Mouse (Mus musculus) limb, embryonic 14.5 days (tissue): Measurements from ENCODE around the gene Zfp511. TPM values are rescaled to one million over a fixed set of nuclear protein-coding genes. Genes with fewer than 3 reads are reported as not detected.
A peak's percentile ranks its signal among the peaks of the same experiment; 100 is the strongest.

Experiments
- ATAC-seq: fragments of 200-750 bp; cut with Nextera tagmentation; 2 replicates; pipeline ENCODE4 v1.8.0; 2017; ENCODE audit warnings: low read depth, moderate number of reproducible peaks, moderate TSS enrichment; ENCODE audit not compliant: low FRiP score
- DNase-seq: peaks from one replicate; pipeline ENCODE4 v3.0.0-alpha.2; 2015; ENCODE audit warnings: low spot score
- H3K27ac ChIP-seq: fragments of 300-500 bp; sonication (generic); replicated peaks from 2 replicates; pipeline ENCODE4 v1.5.1; 2014; ENCODE audit warnings: low read depth, mild to moderate bottlenecking, low read length, moderate library complexity, mixed read lengths
- H3K27me3 ChIP-seq: fragments of 300-500 bp; sonication (generic); 2 replicates; pipeline ENCODE4 v1.6.1; 2014; ENCODE audit warnings: low read length, mixed read lengths; ENCODE audit not compliant: control insufficient read depth, insufficient read depth
- H3K36me3 ChIP-seq: fragments of 300-500 bp; sonication (generic); 2 replicates; pipeline ENCODE4 v1.6.1; 2014; ENCODE audit warnings: mild to moderate bottlenecking, low read length, moderate library complexity, mixed read lengths; ENCODE audit not compliant: control insufficient read depth, insufficient read depth
- H3K4me1 ChIP-seq: fragments of 300-500 bp; sonication (generic); 2 replicates; pipeline ENCODE4 v1.6.1; 2014; ENCODE audit warnings: antibody characterized with exemption, low read length, mixed read lengths; ENCODE audit not compliant: control insufficient read depth, insufficient read depth
- H3K4me2 ChIP-seq: fragments of 300-500 bp; sonication (generic); replicated peaks from 2 replicates; pipeline ENCODE4 v1.6.1; 2014; ENCODE audit warnings: low read depth, mild to moderate bottlenecking, low read length, moderate library complexity; ENCODE audit not compliant: severe bottlenecking
- H3K4me3 ChIP-seq: fragments of 300-500 bp; sonication (generic); replicated peaks from 2 replicates; pipeline ENCODE4 v1.5.1; 2014; ENCODE audit warnings: low read length
- H3K9ac ChIP-seq: fragments of 300-500 bp; sonication (generic); 2 replicates; pipeline ENCODE4 v1.6.1; 2014; ENCODE audit warnings: mild to moderate bottlenecking, low read depth, low read length, moderate library complexity; ENCODE audit not compliant: severe bottlenecking
- H3K9me3 ChIP-seq: fragments of 300-500 bp; sonication (generic); 2 replicates; pipeline ENCODE4 v1.6.1; 2016; ENCODE audit warnings: low read length; ENCODE audit not compliant: control insufficient read depth
- POLR2A ChIP-seq: fragments of 200-500 bp; IDR thresholded peaks from 2 replicates; pipeline ENCODE4 v1.8.0; 2012; ENCODE audit warnings: inconsistent platforms, mild to moderate bottlenecking, moderate library complexity, borderline replicate concordance; ENCODE audit not compliant: insufficient read depth, insufficient read length; ENCODE audit errors: extremely low read depth
- WGBS: fragments of 180-500 bp; shearing (Covaris S2); extraction: QIAGEN DNeasy Blood & Tissue Kit; methylation state at CpG from one replicate; pipeline ENCODE4 v1.1.7; 2014; 5-methylcytosine and 5-hydroxymethylcytosine counted together
- polyA plus RNA-seq, 2 experiments: library from polyadenylated mRNA; depleted of rRNA in 1 of 2; stranded (reverse) in 1 of 2; unstranded in 1 of 2; fragments of >200 nt; fragmentation: Nextera tagmentation in 1 of 2; extraction: Ambion mirVana in 1 of 2; gene quantifications; 2 replicates each; pipeline versions ENCODE4 v1.2.1 to v1.2.3; 2012 to 2014

Gene Zfp511
- polyA plus RNA-seq, 2 experiments, result 37.2 to 58.3 TPM

DNA sequence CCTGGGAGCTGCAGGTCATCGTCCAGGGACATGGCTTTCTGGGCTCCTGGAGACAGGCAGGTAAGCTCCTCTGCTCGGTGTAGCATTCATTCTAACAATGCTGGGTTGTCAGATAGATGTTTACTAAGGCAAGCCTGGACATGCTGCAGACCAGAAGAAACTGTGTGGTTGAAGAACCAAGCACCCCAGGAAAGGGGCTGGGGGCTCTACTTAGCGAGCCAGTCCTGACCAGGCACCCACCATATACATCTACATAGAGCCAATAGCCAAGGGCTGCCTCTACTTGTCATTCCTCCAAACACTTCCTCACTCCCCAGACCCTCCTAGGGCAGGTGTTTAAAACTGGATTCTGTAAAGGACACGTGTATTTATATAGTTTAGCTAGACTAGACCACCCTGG is 42.0 kb upstream of the Zfp511 start:
- Histone ChIP-seq H3K36me3 (peaks cover 49% of the 10 kb centered on the region), H3K9me3 (no peaks in the 10 kb centered on the region), H3K4me3 (no peak overlapping the region), H3K4me1 (no peaks in the 10 kb centered on the region), H3K27me3 (no peaks in the 10 kb centered on the region), H3K27ac (no peak overlapping the region), H3K9ac (no peak overlapping the region), H3K4me2 (no peak overlapping the region)
- no peak for ATAC-seq
- DNase-seq, result no peak
- WGBS, result 69% methylated on average over 4 of the region's 4 CpGs
- no peak for TF ChIP-seq POLR2A

DNA sequence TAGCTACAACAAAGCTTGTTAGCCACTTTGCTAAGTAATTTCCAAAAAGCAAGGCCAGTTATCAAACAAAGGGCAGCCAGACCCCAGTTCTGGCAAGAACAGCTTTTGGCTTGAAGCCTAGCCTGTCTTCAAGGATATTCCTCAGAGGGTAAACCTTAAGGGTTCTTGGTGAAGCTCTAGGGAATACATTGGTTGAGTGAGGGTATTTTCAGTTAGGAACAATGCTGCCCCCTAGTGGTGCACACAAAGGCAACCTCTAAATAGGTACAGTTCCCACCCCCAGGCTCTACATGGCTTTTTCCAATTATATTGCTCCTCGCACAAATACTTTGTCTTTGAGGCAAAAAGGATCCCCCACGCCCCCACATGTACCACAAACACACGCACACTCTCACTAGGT is 41.5 kb upstream of the Zfp511 start:
- Histone ChIP-seq H3K9me3 (no peaks in the 10 kb centered on the region), H3K9ac (no peak overlapping the region), H3K4me3 (no peak overlapping the region), H3K27ac (no peak overlapping the region), H3K27me3 (no peaks in the 10 kb centered on the region), H3K36me3 (peaks cover 53% of the 10 kb centered on the region), H3K4me1 (no peaks in the 10 kb centered on the region), H3K4me2 (no peak overlapping the region)
- TF ChIP-seq POLR2A, result no peak
- ATAC-seq (no peak), DNase-seq (peak; percentile 60)
- 29% methylated on average over 3 of the region's 3 CpGs for WGBS

- Histone ChIP-seq H3K27me3 (no peaks in the 10 kb centered on the region), H3K9me3 (no peaks in the 10 kb centered on the region), H3K27ac (no peak overlapping the region), H3K4me2 (no peak overlapping the region), H3K9ac (no peak overlapping the region), H3K36me3 (peaks cover 88% of the 10 kb centered on the region), H3K4me3 (no peak overlapping the region), H3K4me1 (no peaks in the 10 kb centered on the region)
- 94% methylated on average over 13 of the region's 13 CpGs for WGBS
- ATAC-seq (no peak), DNase-seq (no peak)
- TF ChIP-seq POLR2A, result no peak
Measured at GRCm38 (mm10) chr7:139998691-139999350, 37.4 kb upstream of the Zfp511 start.

DNA sequence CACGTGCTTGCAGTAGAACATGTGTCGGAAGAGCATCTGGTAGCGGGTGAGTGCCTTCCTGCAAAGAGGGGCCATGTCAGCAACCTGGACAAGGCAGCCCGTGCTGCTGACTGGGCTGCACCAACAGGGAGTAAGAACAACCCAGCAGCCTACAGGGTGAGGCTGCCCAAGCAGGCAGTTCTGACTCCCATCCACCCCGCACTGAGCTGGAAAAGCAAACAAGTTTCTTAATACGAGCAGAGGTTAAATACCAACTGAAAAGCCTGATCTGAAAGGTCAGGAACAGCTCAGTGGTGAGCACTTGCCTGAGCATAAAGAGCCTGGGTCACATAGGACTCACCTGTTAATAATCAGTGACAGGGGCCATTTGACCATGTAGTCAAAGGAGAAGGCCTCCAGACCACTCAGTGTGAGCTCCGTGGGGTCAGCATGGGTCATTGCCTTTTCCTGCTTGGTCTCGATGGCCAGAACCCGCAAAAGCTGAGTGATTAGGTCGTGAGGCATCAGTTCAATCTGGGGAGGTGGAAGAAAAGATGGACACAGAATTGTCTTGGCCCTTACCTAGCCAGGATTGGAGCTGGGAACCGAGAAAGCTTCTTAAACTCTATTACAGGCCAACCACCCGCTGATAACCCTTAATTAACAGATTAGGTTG is 35.0 kb upstream of the Zfp511 start:
- 71% methylated on average over 12 of the region's 12 CpGs for WGBS
- Histone ChIP-seq H3K4me3 (no peak overlapping the region), H3K9me3 (no peaks in the 10 kb centered on the region), H3K4me2 (no peak overlapping the region), H3K9ac (no peak overlapping the region), H3K27ac (no peak overlapping the region), H3K36me3 (peaks cover 93% of the 10 kb centered on the region), H3K27me3 (no peaks in the 10 kb centered on the region), H3K4me1 (no peaks in the 10 kb centered on the region)
- ATAC-seq (no peak), DNase-seq (no peak)
- TF ChIP-seq POLR2A, result no peak

- WGBS, result 92% methylated on average over 8 of the region's 8 CpGs
- DNase-seq (no peak), ATAC-seq (no peak)
- Histone ChIP-seq H3K9ac (no peak overlapping the region), H3K27ac (no peak overlapping the region), H3K9me3 (no peaks in the 10 kb centered on the region), H3K4me1 (no peaks in the 10 kb centered on the region), H3K4me2 (no peak overlapping the region), H3K4me3 (no peak overlapping the region), H3K36me3 (peaks cover 85% of the 10 kb centered on the region), H3K27me3 (no peaks in the 10 kb centered on the region)
- no peak for TF ChIP-seq POLR2A
Measured at GRCm38 (mm10) chr7:140004666-140005065, 31.5 kb upstream of the Zfp511 start.
